Mouse (Mus musculus): ENCODE results near the gene Tmem239. TPM values are rescaled to one million over a fixed set of nuclear protein-coding genes. Genes with fewer than 3 reads are reported as not detected.

Tmem239 gene
- total and polyA plus RNA-seq, 3 experiments, result not detected

DNA sequence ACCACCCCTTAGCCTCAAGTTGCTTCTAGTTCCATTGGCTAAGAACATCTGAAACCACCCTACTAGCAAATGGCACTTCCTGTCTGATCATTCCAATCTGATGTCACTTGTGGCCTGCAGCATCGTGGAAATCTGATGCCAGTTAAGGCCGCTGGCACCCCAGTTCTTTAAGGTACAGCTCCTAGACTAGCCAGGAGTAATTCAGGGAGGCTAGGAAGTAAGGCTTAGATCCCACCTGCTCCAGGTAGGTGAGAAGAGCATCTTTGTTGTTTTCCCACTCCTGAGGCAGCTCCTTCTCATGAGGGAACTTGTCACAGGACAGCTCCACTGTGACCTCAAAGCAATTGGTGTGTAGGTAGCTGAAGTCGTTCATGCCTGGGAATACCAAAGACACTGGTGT, 13.4 kb upstream of the Tmem239 start:
- ATAC-seq (ENCODE audit: extremely low read depth, insufficient number of reproducible peaks, low FRiP score, poor library complexity, severe bottlenecking) (no peak), DNase-seq (ENCODE audit: low spot score) (no peak)
- H3K27me3 ChIP-seq (ENCODE audit: insufficient read depth, low read length), result peaks cover 72% of the 10 kb centered on the region
- TF ChIP-seq CTCF (IDR thresholded peaks at IDR 0.05; ENCODE audit: low read depth, low read length), result no peak
- no peak for TF ChIP-seq GATA2 (IDR thresholded peaks at IDR 0.05; ENCODE audit: borderline replicate concordance, low read depth, low read length)
- TF ChIP-seq TAL1 (conservative IDR thresholded peaks at IDR 0.05; ENCODE audit: low read depth, low read length), result no peak
- no peak for TF ChIP-seq GATA1 (IDR thresholded peaks at IDR 0.05; ENCODE audit: borderline replicate concordance, low read length)
- TF ChIP-seq POLR2AphosphoS5 (IDR thresholded peaks at IDR 0.05; ENCODE audit: insufficient replicate concordance, low read depth, low read length), result no peak
- H3K9me3 ChIP-seq (replicated peaks), result no peaks in the 10 kb centered on the region
- H3K4me1 ChIP-seq (ENCODE audit: insufficient read depth, low read depth, low read length), result no peaks in the 10 kb centered on the region
- H3K36me3 ChIP-seq (replicated peaks), result no peaks in the 10 kb centered on the region
- H3K4me3 ChIP-seq (ENCODE audit: low read depth, low read length), result no peak overlapping the region

DNA sequence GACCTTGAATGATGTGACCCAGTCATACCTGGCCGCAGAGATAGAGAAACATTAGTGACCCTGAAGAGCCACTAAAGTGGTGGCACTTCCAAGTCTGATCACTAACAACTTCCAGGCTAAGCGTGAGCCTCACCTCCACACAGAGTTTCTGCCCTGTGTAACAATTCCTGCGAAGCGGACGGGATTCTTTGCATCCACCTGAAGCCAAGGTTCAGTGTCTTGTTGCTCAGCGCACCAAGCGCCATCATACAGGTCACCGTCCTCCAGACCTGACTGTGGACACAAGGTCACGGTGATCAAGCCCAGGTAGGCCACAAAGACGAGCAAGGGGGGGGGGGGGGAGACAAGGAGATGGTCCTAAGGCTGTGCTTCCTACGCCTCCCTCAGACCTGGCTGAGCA, 10.6 kb upstream of the Tmem239 start:
- Histone ChIP-seq H3K36me3 (replicated peaks) (no peaks in the 10 kb centered on the region), H3K4me1 (ENCODE audit: insufficient read depth, low read depth, low read length) (no peaks in the 10 kb centered on the region), H3K4me3 (ENCODE audit: low read depth, low read length) (no peak overlapping the region), H3K27me3 (ENCODE audit: insufficient read depth, low read length) (peaks cover 65% of the 10 kb centered on the region), H3K9me3 (replicated peaks) (no peaks in the 10 kb centered on the region)
- no peak for DNase-seq (ENCODE audit: low spot score)
- ATAC-seq (ENCODE audit: extremely low read depth, insufficient number of reproducible peaks, low FRiP score, poor library complexity, severe bottlenecking), result no peak
- TF ChIP-seq GATA1 (IDR thresholded peaks at IDR 0.05; ENCODE audit: borderline replicate concordance, low read length) (no peak), POLR2AphosphoS5 (IDR thresholded peaks at IDR 0.05; ENCODE audit: insufficient replicate concordance, low read depth, low read length) (no peak), TAL1 (conservative IDR thresholded peaks at IDR 0.05; ENCODE audit: low read depth, low read length) (no peak), CTCF (IDR thresholded peaks at IDR 0.05; ENCODE audit: low read depth, low read length) (no peak), GATA2 (IDR thresholded peaks at IDR 0.05; ENCODE audit: borderline replicate concordance, low read depth, low read length) (no peak)

- Histone ChIP-seq H3K27me3 (ENCODE audit: insufficient read depth, low read length) (peaks cover 55% of the 10 kb centered on the region), H3K4me3 (ENCODE audit: low read depth, low read length) (no peak within 1 kb of the TSS), H3K4me1 (ENCODE audit: insufficient read depth, low read depth, low read length) (no peaks in the 10 kb centered on the region), H3K36me3 (replicated peaks) (no peaks in the 10 kb centered on the region), H3K9me3 (replicated peaks) (no peaks in the 10 kb centered on the region)
- TF ChIP-seq GATA2 (IDR thresholded peaks at IDR 0.05; ENCODE audit: borderline replicate concordance, low read depth, low read length) (no peak), GATA1 (IDR thresholded peaks at IDR 0.05; ENCODE audit: borderline replicate concordance, low read length) (no peak), POLR2AphosphoS5 (IDR thresholded peaks at IDR 0.05; ENCODE audit: insufficient replicate concordance, low read depth, low read length) (no peak), CTCF (IDR thresholded peaks at IDR 0.05; ENCODE audit: low read depth, low read length) (no peak), TAL1 (conservative IDR thresholded peaks at IDR 0.05; ENCODE audit: low read depth, low read length) (no peak)
- ATAC-seq (ENCODE audit: extremely low read depth, insufficient number of reproducible peaks, low FRiP score, poor library complexity, severe bottlenecking) (no peak), DNase-seq (ENCODE audit: low spot score) (no peak)
These were observed 8.9 kb upstream of the Tmem239 start, which contains the start of gene Cpxm1 for GRCm38 (mm10) chr2:130397186-130397985. Gene Cpxm1, minus strand, starts transcription at chr2:130397574.

GRCm38 (mm10) chr2:130398091-130398490, 8.2 kb upstream of the Tmem239 start:
- ATAC-seq (ENCODE audit: extremely low read depth, insufficient number of reproducible peaks, low FRiP score, poor library complexity, severe bottlenecking) (no peak), DNase-seq (ENCODE audit: low spot score) (no peak)
- no peaks in the 10 kb centered on the region for H3K36me3 ChIP-seq (replicated peaks)
- peaks cover 55% of the 10 kb centered on the region for H3K27me3 ChIP-seq (ENCODE audit: insufficient read depth, low read length)
- no peaks in the 10 kb centered on the region for H3K9me3 ChIP-seq (replicated peaks)
- TF ChIP-seq TAL1 (conservative IDR thresholded peaks at IDR 0.05; ENCODE audit: low read depth, low read length) (no peak), POLR2AphosphoS5 (IDR thresholded peaks at IDR 0.05; ENCODE audit: insufficient replicate concordance, low read depth, low read length) (no peak), CTCF (IDR thresholded peaks at IDR 0.05; ENCODE audit: low read depth, low read length) (no peak)
- H3K4me3 ChIP-seq (ENCODE audit: low read depth, low read length), result no peak overlapping the region
- no peaks in the 10 kb centered on the region for H3K4me1 ChIP-seq (ENCODE audit: insufficient read depth, low read depth, low read length)

- Histone ChIP-seq H3K9me3 (replicated peaks) (no peaks in the 10 kb centered on the region), H3K4me3 (ENCODE audit: low read depth, low read length) (no peak overlapping the region), H3K4me1 (ENCODE audit: insufficient read depth, low read depth, low read length) (no peaks in the 10 kb centered on the region), H3K36me3 (replicated peaks) (no peaks in the 10 kb centered on the region), H3K27me3 (ENCODE audit: insufficient read depth, low read length) (peaks cover 39% of the 10 kb centered on the region)
- no peak for DNase-seq (ENCODE audit: low spot score)
- no peak for ATAC-seq (ENCODE audit: extremely low read depth, insufficient number of reproducible peaks, low FRiP score, poor library complexity, severe bottlenecking)
- no peak for TF ChIP-seq GATA2 (IDR thresholded peaks at IDR 0.05; ENCODE audit: borderline replicate concordance, low read depth, low read length)
- TF ChIP-seq TAL1 (conservative IDR thresholded peaks at IDR 0.05; ENCODE audit: low read depth, low read length), result no peak
- TF ChIP-seq GATA1 (IDR thresholded peaks at IDR 0.05; ENCODE audit: borderline replicate concordance, low read length), result no peak
- no peak for TF ChIP-seq CTCF (IDR thresholded peaks at IDR 0.05; ENCODE audit: low read depth, low read length)
These were observed 6.2 kb upstream of the Tmem239 start for GRCm38 (mm10) chr2:130400046-130400445.

DNA sequence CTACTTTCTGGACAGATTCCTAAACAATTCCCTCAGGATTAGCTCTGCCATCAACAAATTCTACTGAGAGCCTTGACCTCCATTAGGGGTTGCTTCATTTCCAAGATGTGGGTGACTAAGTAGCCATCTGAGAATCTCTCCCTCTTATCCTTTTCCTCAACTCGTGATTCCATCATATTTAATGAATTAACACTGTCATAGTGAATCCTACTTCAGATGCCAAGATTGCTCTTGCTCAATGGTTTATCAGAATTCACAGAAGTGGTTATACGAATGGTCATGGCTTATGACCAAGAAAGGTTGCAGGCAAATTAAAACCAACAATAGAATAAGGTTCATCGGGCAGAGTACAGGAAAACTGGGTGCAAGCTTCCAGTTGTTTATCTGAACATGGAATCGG, 4.4 kb upstream of the Tmem239 start:
- ATAC-seq (ENCODE audit: extremely low read depth, insufficient number of reproducible peaks, low FRiP score, poor library complexity, severe bottlenecking) (no peak), DNase-seq (ENCODE audit: low spot score) (no peak)
- no peaks in the 10 kb centered on the region for H3K4me1 ChIP-seq (ENCODE audit: insufficient read depth, low read depth, low read length)
- no peaks in the 10 kb centered on the region for H3K9me3 ChIP-seq (replicated peaks)
- H3K27me3 ChIP-seq (ENCODE audit: insufficient read depth, low read length), result peaks cover 37% of the 10 kb centered on the region
- no peak overlapping the region for H3K4me3 ChIP-seq (ENCODE audit: low read depth, low read length)
- H3K36me3 ChIP-seq (replicated peaks), result no peaks in the 10 kb centered on the region
- TF ChIP-seq CTCF (IDR thresholded peaks at IDR 0.05; ENCODE audit: low read depth, low read length), result no peak
- TF ChIP-seq GATA1 (IDR thresholded peaks at IDR 0.05; ENCODE audit: borderline replicate concordance, low read length), result no peak
- no peak for TF ChIP-seq TAL1 (conservative IDR thresholded peaks at IDR 0.05; ENCODE audit: low read depth, low read length)
- no peak for TF ChIP-seq POLR2AphosphoS5 (IDR thresholded peaks at IDR 0.05; ENCODE audit: insufficient replicate concordance, low read depth, low read length)
- TF ChIP-seq GATA2 (IDR thresholded peaks at IDR 0.05; ENCODE audit: borderline replicate concordance, low read depth, low read length), result no peak
